Mouse (Mus musculus) thymus, postnatal 25 days (tissue): ENCODE data around the gene Coq10b.

Source experiments
- DNase-seq: peaks from one replicate; pipeline ENCODE4 v3.0.0; 2022

Coq10b gene

DNA sequence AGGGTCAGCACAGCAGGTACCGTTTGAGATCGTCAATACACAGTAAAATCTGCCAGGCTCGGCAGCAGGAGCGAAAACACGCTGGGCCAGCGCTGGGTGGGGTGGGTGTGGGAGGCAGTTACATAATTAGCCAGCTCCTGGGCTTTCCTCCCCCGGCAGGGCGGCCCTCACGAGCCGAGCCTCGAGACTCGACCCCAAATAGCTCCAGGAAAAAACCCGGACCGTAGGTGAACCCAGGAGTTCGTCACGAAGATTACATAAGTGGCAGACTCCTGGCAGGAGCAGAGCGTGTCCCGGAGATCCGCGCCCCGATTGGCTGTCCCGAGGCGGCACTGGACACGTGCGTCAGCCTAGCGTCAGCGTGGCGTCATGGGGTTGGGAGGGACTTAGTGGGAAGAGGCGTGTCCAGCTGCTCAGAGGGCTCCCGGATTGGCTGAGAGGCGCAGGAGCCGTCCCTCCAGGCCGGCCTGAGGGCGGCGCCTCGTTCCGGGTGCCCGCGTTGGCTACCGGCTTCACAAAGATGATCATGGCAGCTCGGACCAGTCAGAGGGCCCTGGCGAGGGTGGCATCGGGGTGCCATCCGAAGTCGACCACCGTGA lies at the start of gene Coq10b:
Gene Coq10b, plus strand, starts transcription at position 416 of the 599 bp plus-strand sequence.
- DNase-seq: peak; percentile 99

DNA sequence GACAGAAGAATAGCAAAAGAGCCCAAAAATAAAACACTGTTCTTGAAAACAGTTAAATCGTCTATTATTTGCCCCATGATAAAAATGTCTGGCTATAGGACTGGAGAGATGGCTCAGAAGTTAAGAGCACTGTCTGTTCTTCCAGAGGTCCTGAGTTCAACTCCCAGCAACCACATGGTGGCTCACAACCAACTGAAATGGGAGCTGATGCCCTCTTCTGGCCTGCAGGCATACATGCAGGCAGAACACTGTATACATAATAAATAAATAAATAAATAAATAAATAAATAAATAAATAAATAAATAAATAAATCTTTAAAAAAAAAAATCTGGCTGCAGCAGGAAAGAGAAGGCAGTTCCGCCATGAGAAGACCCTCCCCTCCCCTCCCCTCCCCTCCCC lies 44.3 kb upstream of the Coq10b start:
- DNase-seq: peak; percentile 27

DNA sequence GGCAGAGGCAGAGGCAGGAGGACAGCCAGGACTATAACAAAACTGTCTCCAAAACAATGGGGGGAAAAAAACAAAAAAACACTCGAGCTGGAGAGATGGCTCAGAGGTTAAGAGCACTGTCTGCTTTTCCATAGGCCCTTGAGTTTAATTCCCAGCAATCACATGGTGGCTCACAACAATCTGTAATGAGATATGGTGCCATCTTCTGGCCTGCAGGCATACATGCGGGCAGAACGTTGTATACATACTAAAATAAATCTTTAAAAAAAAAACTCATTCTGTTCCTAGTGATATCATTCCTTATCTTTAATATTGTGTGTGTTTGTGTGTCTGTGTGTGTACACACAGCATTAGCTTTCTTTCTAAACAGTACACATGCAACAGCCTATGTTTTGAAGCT lies 40.1 kb upstream of the Coq10b start:
- DNase-seq: no peak

- no peak for DNase-seq
Measured at GRCm38 (mm10) chr1:55021907-55022306, 30.7 kb upstream of the Coq10b start.

GRCm38 (mm10) chr1:55025656-55026430 lies 26.7 kb upstream of the Coq10b start:
- peak; percentile 18 for DNase-seq

DNA sequence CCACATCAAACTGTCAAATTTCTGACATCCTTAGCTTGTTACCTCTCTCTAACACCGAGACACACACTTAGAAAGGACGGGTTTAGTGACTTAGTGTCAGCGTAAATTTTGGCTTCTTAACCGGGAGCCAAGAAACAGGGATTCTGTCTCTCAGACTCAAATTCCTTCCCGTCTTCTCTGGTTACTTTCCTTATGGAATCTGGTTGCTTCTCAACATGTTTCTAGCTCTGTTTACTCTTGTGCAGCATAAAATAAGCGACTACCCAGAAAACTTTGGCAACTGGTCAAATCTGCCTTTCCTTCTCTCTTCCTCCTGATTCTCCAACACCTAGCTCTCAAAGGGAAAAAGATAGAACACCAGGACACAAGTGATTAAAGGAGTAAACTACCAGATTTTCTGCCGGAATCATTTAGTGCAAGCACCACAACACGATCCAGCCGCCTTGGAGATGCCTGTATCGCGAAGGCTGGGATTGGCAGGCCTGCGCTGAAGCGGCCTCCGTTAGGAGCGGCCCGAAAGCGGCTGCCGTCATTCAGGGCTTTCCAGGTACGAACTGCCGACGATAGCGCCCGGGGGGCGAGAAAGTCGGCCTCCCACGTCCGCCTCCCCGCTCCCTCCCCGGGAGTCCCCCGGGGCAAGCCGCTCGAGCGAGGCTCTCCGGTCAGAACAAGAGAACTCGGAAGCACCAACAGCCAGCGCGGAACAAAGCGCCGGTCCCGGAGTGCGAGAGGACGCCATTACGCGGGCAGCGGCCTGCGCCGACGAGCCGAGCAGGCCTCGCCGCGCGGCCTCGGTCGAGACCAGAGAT lies 25.9 kb upstream of the Coq10b start:
- DNase-seq: no peak

GRCm38 (mm10) chr1:55027253-55027801 lies 25.2 kb upstream of the Coq10b start, which contains the start of gene Sf3b1:
TSS of gene Sf3b1 (minus strand) at chr1:55027481.
- DNase-seq: peak; percentile 94

- no peak for DNase-seq
Measured at GRCm38 (mm10) chr1:55027966-55028365, 24.6 kb upstream of the Coq10b start.

DNA sequence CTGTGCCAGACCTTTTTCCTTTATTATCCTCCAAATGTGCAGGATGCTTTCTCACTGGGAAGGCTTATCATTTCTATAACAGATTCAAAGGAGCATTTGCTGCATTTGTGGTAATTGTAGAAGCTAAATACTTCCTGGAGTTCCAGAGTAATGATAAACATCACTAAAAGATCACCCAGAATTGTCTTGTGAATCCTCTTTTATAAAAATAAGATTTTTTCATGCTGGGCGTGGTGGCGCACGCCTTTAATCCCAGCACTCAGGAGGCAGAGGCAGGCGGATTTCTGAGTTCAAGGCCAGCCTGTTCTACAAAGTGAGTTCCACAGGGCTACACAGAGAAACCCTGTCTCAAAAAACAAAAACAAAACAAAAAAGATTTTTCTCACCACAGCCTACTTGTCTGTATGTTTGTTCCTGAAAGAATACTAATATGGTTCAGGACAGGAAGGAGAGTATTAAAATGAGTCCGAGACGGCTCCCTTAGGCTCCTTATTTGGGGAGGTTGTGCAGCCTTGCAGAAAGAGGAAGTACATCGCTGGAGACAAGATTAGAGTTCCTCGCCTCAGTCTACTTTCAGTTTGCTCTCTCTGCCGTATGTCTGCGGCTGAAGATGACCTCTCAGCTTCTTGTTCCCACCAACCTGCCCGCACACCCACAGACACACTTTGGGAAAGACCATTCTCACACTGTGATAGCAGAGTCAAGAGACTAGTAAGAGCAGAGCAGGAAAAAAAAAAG lies 23.9 kb upstream of the Coq10b start:
- peak; percentile 64 for DNase-seq

GRCm38 (mm10) chr1:55029446-55029845 lies 23.1 kb upstream of the Coq10b start:
- no peak for DNase-seq

DNA sequence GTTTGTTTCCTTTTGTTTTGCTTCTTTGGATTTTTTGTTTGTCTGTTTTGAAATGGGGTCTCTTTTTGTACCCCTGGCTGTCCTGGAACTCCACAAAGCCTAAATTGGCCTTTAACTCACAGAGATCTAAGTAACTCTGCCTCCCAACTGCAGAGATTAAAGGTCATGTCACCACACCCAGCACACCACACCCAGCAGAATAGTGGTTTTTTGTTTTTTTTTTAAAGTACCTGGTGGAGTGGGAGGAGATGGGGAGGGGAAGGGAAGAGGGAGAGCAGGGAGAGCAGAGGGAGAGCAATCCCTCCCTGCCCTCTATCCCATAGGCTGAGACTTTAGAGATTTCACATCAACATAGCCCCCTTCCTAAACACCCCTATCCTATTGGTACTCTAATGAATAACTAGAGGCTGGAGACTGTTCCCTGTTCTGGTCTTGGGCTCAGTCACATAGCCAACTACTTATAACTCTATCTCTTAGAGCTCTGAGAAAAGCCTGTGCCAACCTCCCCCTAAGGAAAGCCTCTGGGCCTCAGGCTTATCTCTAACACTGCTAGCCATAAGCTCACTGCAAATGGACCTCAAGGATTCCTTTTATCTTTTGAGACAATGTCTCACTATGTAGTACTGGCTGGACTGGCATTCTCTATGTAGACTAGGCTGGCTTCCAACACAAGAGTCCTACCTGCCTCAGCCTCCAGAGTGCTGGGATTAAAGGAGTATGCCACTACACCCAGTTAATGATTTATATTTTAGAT lies 21.4 kb upstream of the Coq10b start:
- DNase-seq: no peak

- no peak for DNase-seq
Measured at GRCm38 (mm10) chr1:55039944-55040343, 12.6 kb upstream of the Coq10b start.

- no peak for DNase-seq
Measured at GRCm38 (mm10) chr1:55041691-55042090, 10.9 kb upstream of the Coq10b start.

DNA sequence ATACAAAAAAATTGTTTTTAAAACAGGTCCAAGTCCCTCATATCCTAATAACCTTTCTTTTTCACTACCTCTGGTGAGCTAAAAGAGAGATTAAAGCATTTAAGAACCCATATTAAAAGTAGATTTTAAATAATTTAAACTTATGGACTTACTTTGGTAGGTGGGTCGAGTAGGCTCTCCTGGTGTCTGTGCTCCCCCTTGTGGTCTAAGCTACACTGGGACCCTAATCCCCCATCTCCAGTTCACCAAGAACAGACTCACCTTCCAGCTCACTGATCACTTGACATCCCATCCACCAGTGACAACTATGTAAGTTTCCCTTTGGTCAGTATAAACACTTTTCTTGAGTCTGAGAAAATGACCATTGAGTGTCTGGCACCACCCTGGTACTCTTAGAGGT lies 10.3 kb upstream of the Coq10b start:
- DNase-seq: peak; percentile 36

DNA sequence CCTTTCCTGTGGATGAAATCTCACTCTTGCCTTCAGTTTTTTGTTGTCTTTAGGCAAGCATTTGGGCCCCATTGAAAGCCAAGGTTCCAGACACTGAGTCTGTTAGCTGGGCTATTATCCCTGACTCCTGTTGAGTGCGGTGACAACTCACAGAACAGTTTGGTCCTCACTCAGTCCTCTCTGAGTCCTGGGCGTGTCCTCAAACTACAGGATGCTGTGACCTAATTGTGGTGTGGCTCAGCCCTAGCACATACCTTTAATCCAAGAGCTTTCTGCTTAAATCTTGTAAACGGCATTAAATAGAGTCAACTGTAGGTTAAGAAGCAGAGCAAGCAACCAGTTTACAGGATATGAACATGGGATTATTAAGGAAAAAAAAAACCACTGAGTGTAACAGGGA lies 9.4 kb upstream of the Coq10b start:
- DNase-seq: no peak

DNA sequence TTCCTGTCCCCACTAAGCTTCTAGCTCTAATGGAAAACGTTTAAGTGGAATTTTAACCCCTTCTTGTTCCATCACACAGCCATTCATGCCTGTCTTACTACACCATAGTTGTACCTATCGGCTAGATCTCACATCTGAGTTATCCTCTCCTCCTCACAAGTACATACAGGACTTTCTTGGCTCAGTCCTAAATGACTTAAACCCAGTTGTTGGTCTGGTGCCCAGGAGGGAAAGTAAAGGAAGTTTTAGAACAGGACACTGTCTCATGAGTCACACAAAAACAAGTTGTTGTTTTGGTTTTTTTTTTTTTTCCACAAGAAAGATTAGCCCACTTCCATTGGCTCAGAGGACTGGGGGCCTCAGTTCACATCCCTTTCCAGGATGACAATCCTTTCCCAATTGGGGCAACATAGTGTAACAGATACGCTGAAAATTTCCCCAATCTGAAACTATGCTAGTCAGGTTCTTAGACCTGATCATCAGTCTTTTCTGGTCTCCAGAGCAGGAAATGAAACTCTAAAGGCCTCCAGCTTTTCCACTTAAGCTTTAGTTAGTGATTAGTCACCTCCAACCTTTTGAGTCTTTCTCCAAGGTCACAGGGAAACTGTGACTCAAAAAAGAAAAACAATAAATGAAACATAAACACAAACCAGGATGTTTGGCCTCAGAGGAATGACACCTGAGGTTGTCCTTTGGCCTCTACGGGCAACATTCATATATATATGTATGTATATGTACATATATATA lies 3.6 kb upstream of the Coq10b start:
- no peak for DNase-seq

DNA sequence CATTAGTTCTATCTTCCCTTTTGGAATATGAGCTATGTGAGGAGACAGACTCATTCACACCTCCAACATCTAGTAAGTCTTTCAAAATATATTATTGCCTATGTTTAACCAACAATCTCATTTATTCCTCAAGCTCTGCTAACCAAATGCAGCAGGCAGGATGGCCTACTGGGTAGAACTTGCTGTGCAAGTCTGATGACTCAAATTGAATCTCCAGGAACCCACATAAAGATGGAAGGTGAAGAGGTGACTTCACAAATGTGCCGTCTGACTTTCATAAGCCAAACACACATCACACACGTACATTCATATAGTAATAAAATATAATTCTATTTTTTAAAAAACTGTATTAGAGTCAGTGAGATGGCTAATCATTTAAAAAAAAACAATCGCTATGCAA lies 899 bp upstream of the Coq10b start:
- no peak for DNase-seq

GRCm38 (mm10) chr1:55053005-55053404 lies 435 bp downstream of the Coq10b start:
- no peak for DNase-seq

- no peak for DNase-seq
Measured at GRCm38 (mm10) chr1:55053596-55053995, 1.0 kb downstream of the Coq10b start.

GRCm38 (mm10) chr1:55055322-55056115 lies 2.9 kb downstream of the Coq10b start:
- DNase-seq: no peak
